Mouse (Mus musculus) heart, embryonic 13.5 days (tissue): ENCODE measurements around the gene Olfr619. TPM values are rescaled to one million over a fixed set of nuclear protein-coding genes. Genes with fewer than 3 reads are reported as not detected.

Source experiments
- ATAC-seq: fragments of 200-750 bp; cut with Nextera tagmentation; 2 replicates; pipeline ENCODE4 v1.8.0; 2017; ENCODE audit warnings: moderate TSS enrichment; ENCODE audit not compliant: insufficient number of reproducible peaks, low FRiP score, low TSS enrichment; ENCODE audit errors: extremely low read depth
- H3K27ac ChIP-seq: fragments of 300-500 bp; sonication (generic); replicated peaks from 2 replicates; pipeline ENCODE4 v1.5.1; 2015; ENCODE audit warnings: moderate library complexity, mild to moderate bottlenecking, inconsistent platforms
- H3K27me3 ChIP-seq: fragments of 300-500 bp; sonication (generic); replicated peaks from 2 replicates; pipeline ENCODE4 v1.6.1; 2015; ENCODE audit warnings: mild to moderate bottlenecking, inconsistent platforms
- H3K36me3 ChIP-seq: fragments of 300-500 bp; sonication (generic); 2 replicates; pipeline ENCODE4 v1.6.1; 2015; ENCODE audit warnings: mild to moderate bottlenecking, inconsistent platforms
- H3K4me1 ChIP-seq: fragments of 300-500 bp; sonication (generic); 2 replicates; pipeline ENCODE4 v1.6.1; 2015; ENCODE audit warnings: inconsistent platforms
- H3K4me2 ChIP-seq: fragments of 300-500 bp; sonication (generic); 2 replicates; pipeline ENCODE4 v1.6.1; 2015; ENCODE audit warnings: inconsistent platforms, mild to moderate bottlenecking, moderate library complexity
- H3K4me3 ChIP-seq: fragments of 300-500 bp; sonication (generic); 2 replicates; pipeline ENCODE4 v1.5.1; 2015; ENCODE audit warnings: moderate library complexity, mild to moderate bottlenecking, inconsistent platforms
- H3K9ac ChIP-seq: fragments of 300-500 bp; sonication (generic); 2 replicates; pipeline ENCODE4 v1.6.1; 2015; ENCODE audit warnings: inconsistent platforms, mild to moderate bottlenecking, moderate library complexity
- H3K9me3 ChIP-seq: fragments of 300-500 bp; sonication (generic); 2 replicates; pipeline ENCODE4 v1.6.1; 2016; ENCODE audit warnings: inconsistent platforms
- WGBS: fragments of 180-500 bp; shearing (Covaris S2); methylation state at CpG from one replicate; pipeline ENCODE4 v1.1.7; 2015; ENCODE audit warnings: mixed read lengths; 5-methylcytosine and 5-hydroxymethylcytosine counted together
- polyA plus RNA-seq: library from polyadenylated mRNA; unstranded; fragments of >200 nt; fragmentation: Nextera tagmentation; extraction: Ambion mirVana; gene quantifications from 2 replicates; pipeline ENCODE4 v1.2.1, GENCODE M21; 2015

Gene Olfr619
- polyA plus RNA-seq: not detected in 2 replicates

GRCm38 (mm10) chr7:103600275-103600674 lies at the start of gene Olfr619:
Gene Olfr619 (plus strand): TSS chr7:103600575.
- Histone ChIP-seq H3K4me1 (no peaks in the 10 kb centered on the region), H3K27ac (no peak within 1 kb of the TSS), H3K4me2 (no peak within 1 kb of the TSS), H3K9ac (no peak within 1 kb of the TSS), H3K27me3 (no peaks in the 10 kb centered on the region), H3K9me3 (no peaks in the 10 kb centered on the region), H3K36me3 (no peaks in the 10 kb centered on the region), H3K4me3 (no peak within 1 kb of the TSS)
- no peak for ATAC-seq

GRCm38 (mm10) chr7:103555779-103556178 lies 44.6 kb upstream of the Olfr619 start, which contains the start of gene Olfr615:
Gene Olfr615 (plus strand): TSS chr7:103556079.
- no peak within 1 kb of the TSS for H3K4me2 ChIP-seq
- no peak within 1 kb of the TSS for H3K9ac ChIP-seq
- no peak within 1 kb of the TSS for H3K27ac ChIP-seq
- no peaks in the 10 kb centered on the region for H3K36me3 ChIP-seq
- no peak for ATAC-seq
- H3K4me3 ChIP-seq: no peak within 1 kb of the TSS
- H3K27me3 ChIP-seq: no peaks in the 10 kb centered on the region
- H3K4me1 ChIP-seq: no peaks in the 10 kb centered on the region
- WGBS: 71% methylated on average over 2 of the region's 2 CpGs
- no peaks in the 10 kb centered on the region for H3K9me3 ChIP-seq

- Histone ChIP-seq H3K9ac (no peak within 1 kb of the TSS), H3K27ac (no peak within 1 kb of the TSS), H3K36me3 (no peaks in the 10 kb centered on the region), H3K4me2 (no peak within 1 kb of the TSS), H3K4me3 (no peak within 1 kb of the TSS), H3K4me1 (peaks cover 4% of the 10 kb centered on the region; the same call in 1 of the 2 replicates), H3K9me3 (no peaks in the 10 kb centered on the region), H3K27me3 (no peaks in the 10 kb centered on the region)
- no peak for ATAC-seq
- WGBS: 76% methylated on average over 3 of the region's 3 CpGs
These were observed 31.3 kb upstream of the Olfr619 start, which contains the start of gene Olfr616 for GRCm38 (mm10) chr7:103569043-103569442. Gene Olfr616 (minus strand): TSS chr7:103569143.

GRCm38 (mm10) chr7:103572761-103573160 lies 27.6 kb upstream of the Olfr619 start, which contains the start of gene Olfr617:
Gene Olfr617 (plus strand): TSS chr7:103573061.
- H3K4me2 ChIP-seq: no peak within 1 kb of the TSS
- WGBS: 58% methylated on average over 1 of the region's 1 CpGs
- no peak within 1 kb of the TSS for H3K9ac ChIP-seq
- H3K4me3 ChIP-seq: no peak within 1 kb of the TSS
- no peak within 1 kb of the TSS for H3K27ac ChIP-seq
- no peaks in the 10 kb centered on the region for H3K36me3 ChIP-seq
- H3K9me3 ChIP-seq: no peaks in the 10 kb centered on the region
- peaks cover 4% of the 10 kb centered on the region; the same call in 1 of the 2 replicates for H3K4me1 ChIP-seq
- no peaks in the 10 kb centered on the region for H3K27me3 ChIP-seq
- ATAC-seq: no peak

GRCm38 (mm10) chr7:103589803-103590202 lies 10.6 kb upstream of the Olfr619 start, which contains the start of gene Olfr618:
Gene Olfr618 (plus strand): TSS chr7:103590103.
- Histone ChIP-seq H3K9ac (no peak within 1 kb of the TSS), H3K4me2 (no peak within 1 kb of the TSS), H3K27ac (no peak within 1 kb of the TSS), H3K4me1 (no peaks in the 10 kb centered on the region), H3K36me3 (no peaks in the 10 kb centered on the region), H3K4me3 (no peak within 1 kb of the TSS), H3K9me3 (no peaks in the 10 kb centered on the region), H3K27me3 (no peaks in the 10 kb centered on the region)
- 43% methylated on average over 2 of the region's 2 CpGs for WGBS
- ATAC-seq: no peak

- Histone ChIP-seq H3K36me3 (no peaks in the 10 kb centered on the region), H3K4me2 (no peak overlapping the region), H3K27ac (no peak overlapping the region), H3K9me3 (no peaks in the 10 kb centered on the region), H3K4me1 (no peaks in the 10 kb centered on the region), H3K4me3 (no peak overlapping the region), H3K27me3 (no peaks in the 10 kb centered on the region), H3K9ac (no peak overlapping the region)
- ATAC-seq: no peak
- WGBS: 52% methylated on average over 2 of the region's 2 CpGs
These were observed 7.0 kb downstream of the Olfr619 start for GRCm38 (mm10) chr7:103607425-103607824.

GRCm38 (mm10) chr7:103612434-103612833 lies 12.1 kb downstream of the Olfr619 start, which contains the start of gene Olfr620:
Gene Olfr620 (minus strand): TSS chr7:103612534.
- no peaks in the 10 kb centered on the region for H3K36me3 ChIP-seq
- no peak within 1 kb of the TSS for H3K4me2 ChIP-seq

GRCm38 (mm10) chr7:103636795-103637194 lies 36.4 kb downstream of the Olfr619 start:
- no peak overlapping the region for H3K4me3 ChIP-seq
- no peak overlapping the region for H3K4me2 ChIP-seq
- H3K27me3 ChIP-seq: no peaks in the 10 kb centered on the region
- H3K9ac ChIP-seq: no peak overlapping the region
- ATAC-seq: no peak
- no peak overlapping the region for H3K27ac ChIP-seq
- H3K36me3 ChIP-seq: no peaks in the 10 kb centered on the region
- H3K4me1 ChIP-seq: no peaks in the 10 kb centered on the region
- H3K9me3 ChIP-seq: no peaks in the 10 kb centered on the region

More at GRCm38 (mm10) chr7:103612434-103612833, 12.1 kb downstream of the Olfr619 start, which contains the start of gene Olfr620:
- no peaks in the 10 kb centered on the region for H3K9me3 ChIP-seq
- no peaks in the 10 kb centered on the region for H3K27me3 ChIP-seq
- no peak for ATAC-seq
- no peak within 1 kb of the TSS for H3K27ac ChIP-seq
- H3K4me1 ChIP-seq: no peaks in the 10 kb centered on the region
- WGBS: 61% methylated on average over 2 of the region's 2 CpGs
- H3K9ac ChIP-seq: no peak within 1 kb of the TSS
- H3K4me3 ChIP-seq: no peak within 1 kb of the TSS

- Histone ChIP-seq H3K4me2 (no peak within 1 kb of the TSS), H3K4me1 (no peaks in the 10 kb centered on the region), H3K4me3 (no peak within 1 kb of the TSS), H3K9me3 (no peaks in the 10 kb centered on the region), H3K27ac (no peak within 1 kb of the TSS), H3K36me3 (no peaks in the 10 kb centered on the region), H3K9ac (no peak within 1 kb of the TSS), H3K27me3 (no peaks in the 10 kb centered on the region)
- WGBS: 65% methylated on average over 1 of the region's 1 CpGs
- ATAC-seq: no peak
These were observed 42.2 kb downstream of the Olfr619 start, which contains the start of gene Olfr622 for GRCm38 (mm10) chr7:103642602-103643001. Gene Olfr622 (minus strand): TSS chr7:103642702.

- WGBS: 83% methylated on average over 4 of the region's 4 CpGs
These were observed 43.7 kb downstream of the Olfr619 start for GRCm38 (mm10) chr7:103644070-103644469.

More at GRCm38 (mm10) chr7:103644070-103644469, 43.7 kb downstream of the Olfr619 start:
- Histone ChIP-seq H3K9me3 (no peaks in the 10 kb centered on the region), H3K36me3 (no peaks in the 10 kb centered on the region), H3K4me2 (no peak overlapping the region), H3K4me3 (no peak overlapping the region), H3K4me1 (no peaks in the 10 kb centered on the region), H3K9ac (no peak overlapping the region), H3K27ac (no peak overlapping the region), H3K27me3 (no peaks in the 10 kb centered on the region)
- no peak for ATAC-seq
